Mouse (Mus musculus): ENCODE results near the gene Gli2. TPM values are rescaled to one million over a fixed set of nuclear protein-coding genes. Genes with fewer than 3 reads are reported as not detected.

Gli2 gene
- total RNA-seq, 2 experiments from 2014 or later, result not detected

DNA sequence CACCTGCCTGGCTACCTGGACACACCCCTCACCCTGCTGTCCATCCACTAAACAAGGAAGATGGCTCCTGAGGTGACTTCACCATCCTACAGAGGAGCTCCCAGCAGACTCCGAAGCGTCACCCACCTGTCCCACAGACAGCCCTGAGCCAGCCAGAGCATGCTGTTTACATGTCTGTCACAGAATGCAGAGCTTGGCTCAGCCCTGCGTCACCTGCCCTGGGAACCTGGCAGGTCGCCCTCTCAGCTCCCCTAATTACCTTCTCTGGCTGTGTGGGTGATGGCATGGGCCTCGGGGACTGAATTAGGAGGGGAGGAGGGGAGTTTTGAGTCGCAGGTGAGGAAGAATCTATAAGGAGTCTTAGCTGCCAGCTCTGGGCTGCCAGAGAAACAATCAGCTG lies 38.3 kb downstream of the Gli2 start:
- ATAC-seq (replicated peaks; ENCODE audit: low FRiP score, poor library complexity, severe bottlenecking), result no peak

- ATAC-seq (replicated peaks; ENCODE audit: low FRiP score, poor library complexity, severe bottlenecking), result no peak
These were observed 44.5 kb downstream of the Gli2 start for GRCm38 (mm10) chr1:119008949-119009348.

- ATAC-seq (replicated peaks; ENCODE audit: low FRiP score, poor library complexity, severe bottlenecking), result no peak
These were observed 49.5 kb downstream of the Gli2 start for GRCm38 (mm10) chr1:119003852-119004398.

DNA sequence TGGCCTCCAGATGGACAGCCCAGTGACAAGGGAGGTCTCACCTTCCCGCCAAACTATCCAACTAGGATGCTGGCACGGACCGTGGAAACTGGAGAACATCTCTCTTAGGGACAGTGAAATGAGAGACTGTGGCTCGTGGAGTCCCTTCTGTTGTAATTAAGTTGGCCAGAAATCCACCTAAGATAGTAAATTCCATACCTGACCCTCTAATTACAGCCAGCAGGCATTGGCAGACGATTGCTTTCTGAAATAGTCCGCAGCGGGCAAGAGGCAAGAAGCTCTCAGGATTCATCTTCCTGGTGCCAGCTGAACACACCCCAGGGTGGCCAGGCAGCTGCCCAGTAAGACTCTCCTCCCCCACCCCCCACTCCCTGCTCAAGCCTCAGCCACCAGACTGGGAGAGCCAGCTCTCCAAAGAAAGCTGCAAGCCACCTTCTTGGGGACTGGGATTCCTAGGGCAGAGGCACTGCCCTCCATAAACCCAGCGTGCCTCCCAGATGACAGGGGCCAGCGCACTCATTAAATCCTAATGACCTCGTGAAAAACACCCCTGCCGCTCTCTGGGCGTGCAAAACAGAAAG lies 51.9 kb downstream of the Gli2 start:
- ATAC-seq (replicated peaks; ENCODE audit: low FRiP score, poor library complexity, severe bottlenecking), result no peak

GRCm38 (mm10) chr1:118994482-118995105 lies 58.8 kb downstream of the Gli2 start:
- ATAC-seq (replicated peaks; ENCODE audit: low FRiP score, poor library complexity, severe bottlenecking), result no peak

DNA sequence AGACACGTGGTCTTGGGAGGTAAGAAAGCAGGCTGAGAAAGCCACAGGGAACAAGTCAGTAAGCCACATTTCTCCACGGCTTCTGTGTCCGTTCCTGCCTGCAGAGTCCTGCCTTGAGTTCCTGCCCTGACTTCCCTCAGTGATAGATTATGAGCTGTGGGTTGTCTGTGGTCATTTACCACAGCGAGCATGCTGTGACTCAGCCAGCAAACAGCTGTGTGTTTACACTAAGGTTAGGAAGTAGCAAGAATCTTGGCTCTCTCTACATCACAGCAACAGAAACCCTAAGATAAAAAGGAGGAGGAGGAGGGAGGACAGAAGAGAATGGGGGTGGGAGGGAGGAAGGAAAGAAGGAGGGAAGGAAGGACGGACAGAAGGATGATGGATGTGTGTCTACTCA lies 59.6 kb downstream of the Gli2 start:
- ATAC-seq (replicated peaks; ENCODE audit: low FRiP score, poor library complexity, severe bottlenecking), result no peak

DNA sequence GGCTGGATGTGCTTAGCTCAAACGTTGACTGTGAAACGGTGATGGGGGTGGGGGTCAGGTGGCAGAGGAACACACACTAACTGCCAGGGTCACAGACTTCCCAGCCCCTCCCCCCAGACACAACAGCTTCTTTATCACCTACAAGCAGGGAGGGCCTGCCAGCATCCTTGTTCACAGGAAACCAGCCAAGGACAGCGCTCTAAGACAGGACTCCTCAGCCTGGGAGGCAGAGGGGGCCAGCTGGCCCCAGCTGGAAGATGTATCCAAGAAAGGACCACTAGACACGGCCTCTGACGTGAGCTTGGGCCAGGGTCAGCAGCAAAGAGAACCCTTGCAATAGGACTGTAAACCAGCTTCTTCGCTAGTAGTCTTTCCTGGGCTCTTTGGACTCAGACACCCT lies 65.1 kb downstream of the Gli2 start:
- ATAC-seq (replicated peaks; ENCODE audit: low FRiP score, poor library complexity, severe bottlenecking), result no peak

DNA sequence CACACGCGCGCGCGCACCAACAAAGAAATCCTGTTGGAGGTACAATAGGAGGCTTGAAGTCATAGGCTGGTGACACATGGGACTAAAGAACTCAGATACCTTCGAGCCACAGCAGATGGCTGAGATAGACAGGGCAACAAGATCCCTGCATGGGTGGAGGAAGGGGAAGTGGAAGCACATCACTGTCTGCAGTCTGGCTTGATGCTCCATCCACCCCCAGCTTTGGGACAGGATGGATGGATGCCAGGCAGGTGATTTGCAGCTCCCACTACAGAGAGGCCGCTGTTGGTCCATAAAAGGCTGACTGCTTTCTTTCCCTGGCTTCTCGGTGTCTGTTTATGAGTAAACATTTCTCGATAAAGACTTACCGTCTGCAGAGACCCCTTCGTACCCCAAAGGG lies 65.9 kb downstream of the Gli2 start:
- no peak for ATAC-seq (replicated peaks; ENCODE audit: low FRiP score, poor library complexity, severe bottlenecking)

DNA sequence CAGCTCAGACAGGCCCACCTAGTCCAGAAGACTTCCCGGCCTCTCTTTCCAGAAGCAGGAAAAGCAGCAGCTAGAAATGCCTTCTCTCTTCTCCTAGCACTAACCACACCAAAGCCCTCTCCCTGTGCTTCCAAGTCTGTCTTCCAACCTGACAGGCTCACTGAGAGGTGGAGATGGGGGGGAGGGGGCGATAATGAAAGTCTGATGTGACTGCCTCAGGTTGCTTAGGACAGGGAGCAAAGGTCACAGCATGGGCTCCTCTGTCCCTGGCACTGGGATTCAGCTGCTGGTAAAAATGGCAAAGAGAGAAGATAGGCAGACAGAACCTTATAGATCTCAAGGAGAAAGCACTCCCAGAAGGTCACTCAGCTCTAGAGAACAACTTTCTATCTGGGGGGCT lies 70.0 kb downstream of the Gli2 start:
- ATAC-seq (replicated peaks; ENCODE audit: low FRiP score, poor library complexity, severe bottlenecking), result no peak

- no peak for ATAC-seq (replicated peaks; ENCODE audit: low FRiP score, poor library complexity, severe bottlenecking)
These were observed 70.6 kb downstream of the Gli2 start for GRCm38 (mm10) chr1:118982805-118983211.

- ATAC-seq (replicated peaks; ENCODE audit: low FRiP score, poor library complexity, severe bottlenecking), result no peak
These were observed 71.2 kb downstream of the Gli2 start for GRCm38 (mm10) chr1:118981943-118982804.

DNA sequence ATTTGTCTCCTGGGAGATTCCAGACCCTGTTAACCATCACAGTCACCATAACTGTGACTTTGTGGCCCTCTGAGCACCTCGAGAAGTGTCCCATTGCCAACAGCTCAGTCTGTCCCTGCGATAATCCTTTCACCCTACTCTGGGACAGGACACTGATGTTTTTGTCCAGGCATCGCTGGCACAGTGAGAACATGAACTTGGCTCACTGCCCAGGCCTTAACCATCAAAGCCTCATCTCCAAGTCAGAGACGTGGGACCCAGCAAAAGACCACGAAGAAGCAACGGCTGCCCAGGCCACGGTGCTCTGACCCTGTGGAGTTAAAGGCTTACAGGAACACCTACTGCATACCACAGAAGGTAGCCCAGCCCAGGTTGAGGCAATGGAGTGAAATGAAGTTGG lies 72.8 kb downstream of the Gli2 start:
- no peak for ATAC-seq (replicated peaks; ENCODE audit: low FRiP score, poor library complexity, severe bottlenecking)

GRCm38 (mm10) chr1:118976596-118976995 lies 76.8 kb downstream of the Gli2 start:
- ATAC-seq (replicated peaks; ENCODE audit: low FRiP score, poor library complexity, severe bottlenecking), result no peak

- ATAC-seq (replicated peaks; ENCODE audit: low FRiP score, poor library complexity, severe bottlenecking), result no peak
These were observed 78.0 kb downstream of the Gli2 start for GRCm38 (mm10) chr1:118975376-118975775.

GRCm38 (mm10) chr1:118970068-118970467 lies 83.4 kb downstream of the Gli2 start:
- ATAC-seq (replicated peaks; ENCODE audit: low FRiP score, poor library complexity, severe bottlenecking), result no peak

GRCm38 (mm10) chr1:118969409-118969808 lies 84.0 kb downstream of the Gli2 start:
- ATAC-seq (replicated peaks; ENCODE audit: low FRiP score, poor library complexity, severe bottlenecking), result no peak

DNA sequence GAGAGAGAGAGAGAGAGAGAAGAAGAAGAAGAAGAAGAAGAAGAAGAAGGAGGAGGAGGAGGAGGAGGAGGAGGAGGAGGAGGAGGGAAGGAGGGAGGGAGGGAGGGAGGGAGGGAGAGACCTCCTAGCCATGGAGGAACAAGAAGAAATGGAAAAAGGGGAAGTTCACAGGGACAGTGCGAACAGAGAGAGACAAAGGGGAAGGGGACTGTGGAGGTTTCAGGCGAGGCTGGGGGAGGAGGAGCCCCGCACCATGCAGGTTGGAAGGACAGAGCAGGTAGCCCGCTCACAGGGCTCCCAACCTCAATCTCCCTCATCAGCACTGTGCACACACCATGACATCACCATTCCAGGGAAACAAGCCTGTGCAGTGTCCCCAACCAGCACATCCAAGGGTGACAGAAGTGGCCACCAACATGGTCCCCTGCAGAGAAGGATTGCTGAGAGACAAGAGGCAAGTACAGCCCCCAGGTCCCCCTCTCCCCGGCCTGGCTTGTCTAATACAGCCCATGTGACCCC lies 84.7 kb downstream of the Gli2 start:
- no peak for ATAC-seq (replicated peaks; ENCODE audit: low FRiP score, poor library complexity, severe bottlenecking)

DNA sequence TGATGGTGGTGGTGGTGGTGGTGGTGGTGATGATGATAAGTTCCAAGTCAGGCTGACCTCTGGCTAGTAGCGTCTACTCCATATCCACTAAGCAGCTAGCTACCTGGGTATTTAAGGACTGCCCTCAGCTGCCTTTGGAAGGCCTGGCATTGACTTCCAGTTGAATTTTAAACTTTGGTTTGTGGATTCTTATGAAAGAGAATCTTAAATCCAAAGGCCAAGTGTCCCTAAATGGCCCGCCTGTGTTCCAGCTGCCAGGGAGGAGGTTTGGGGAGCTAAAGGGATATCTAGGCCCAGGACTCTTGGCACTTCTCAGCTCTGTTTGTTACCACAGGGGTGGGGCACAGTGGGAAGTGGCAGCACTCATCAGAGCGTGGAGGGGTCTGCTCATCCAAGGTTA lies 85.4 kb downstream of the Gli2 start:
- no peak for ATAC-seq (replicated peaks; ENCODE audit: low FRiP score, poor library complexity, severe bottlenecking)

GRCm38 (mm10) chr1:118967281-118967680 lies 86.1 kb downstream of the Gli2 start:
- no peak for ATAC-seq (replicated peaks; ENCODE audit: low FRiP score, poor library complexity, severe bottlenecking)

- ATAC-seq (replicated peaks; ENCODE audit: low FRiP score, poor library complexity, severe bottlenecking), result no peak
These were observed 94.8 kb downstream of the Gli2 start for GRCm38 (mm10) chr1:118958644-118959043.

- ATAC-seq (replicated peaks; ENCODE audit: low FRiP score, poor library complexity, severe bottlenecking), result no peak
These were observed 97.6 kb downstream of the Gli2 start for GRCm38 (mm10) chr1:118955791-118956190.

Measured in erythroblast, adult 5-6 weeks (primary cell).